Mouse (Mus musculus) ES-E14 (cell line): ENCODE results near the gene 4930558K02Rik.

Experiments
- CHD2 ChIP-seq: IDR thresholded peaks from 2 replicates; pipeline ENCODE4 v1.6.1; 2014; ENCODE audit warnings: mild to moderate bottlenecking, low read depth, low read length, inconsistent platforms
- MAFK ChIP-seq: IDR thresholded peaks from 2 replicates; pipeline ENCODE4 v1.6.1; 2014; ENCODE audit warnings: mild to moderate bottlenecking, low read depth, low read length, inconsistent platforms; ENCODE audit not compliant: insufficient read depth
- ZNF384 ChIP-seq: IDR thresholded peaks from 2 replicates; pipeline ENCODE4 v1.6.1; 2012; ENCODE audit warnings: low read depth, low read length, inconsistent platforms

DNA sequence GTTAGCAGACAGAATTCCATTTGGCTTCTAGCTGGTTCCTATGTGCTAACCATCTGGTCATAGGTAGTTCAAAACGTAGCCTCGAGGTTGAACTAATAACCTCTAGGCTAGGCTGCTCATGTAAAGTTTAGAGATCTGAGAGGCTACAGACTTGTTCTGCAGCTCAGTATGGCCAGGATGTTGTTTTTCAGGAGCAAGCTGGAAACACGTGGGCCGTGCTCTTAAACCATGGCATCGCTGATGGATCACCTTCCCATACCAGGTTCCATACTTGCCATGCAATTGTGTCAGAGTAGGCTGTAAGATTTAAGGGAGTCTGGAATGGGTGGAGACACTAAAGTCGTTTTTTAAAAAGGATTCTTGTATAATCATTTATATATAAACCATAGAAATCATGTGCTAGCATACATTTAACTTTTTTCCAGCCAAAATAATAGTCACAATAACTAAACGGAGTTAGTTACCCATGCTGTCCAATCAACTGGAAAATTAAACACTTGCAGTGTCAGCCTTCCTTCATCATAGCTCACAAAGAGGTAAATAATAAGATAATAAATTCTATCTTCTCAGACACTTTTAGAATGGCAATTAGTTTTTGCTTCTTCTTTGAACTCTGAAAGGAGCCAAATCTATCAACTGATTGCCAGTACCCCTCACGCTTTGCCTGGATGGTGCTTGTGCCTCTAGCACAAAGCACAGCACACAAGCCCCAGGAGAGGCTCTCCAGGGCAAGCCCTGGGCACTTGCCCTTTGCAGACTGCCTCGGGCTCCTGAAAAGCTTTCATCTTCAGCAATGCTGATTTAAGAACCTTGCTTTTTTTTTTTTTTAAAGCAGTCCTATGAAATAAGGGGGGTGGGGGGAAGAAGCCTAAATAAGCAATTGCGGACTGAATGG lies 11.5 kb upstream of the 4930558K02Rik start:
- TF ChIP-seq MAFK (no peak), CHD2 (no peak), ZNF384 (no peak)
